Mouse (Mus musculus): ENCODE data around the gene Nrd1. TPM values are rescaled to one million over a fixed set of nuclear protein-coding genes. Genes with fewer than 3 reads are reported as not detected.

Gene Nrd1
- polyA plus RNA-seq, 1 experiment from 2014 or later, result 53.5 TPM

- no peaks in the 10 kb centered on the region for H3K27me3 ChIP-seq (ENCODE audit: control insufficient read depth, insufficient read depth, low read length)
- TF ChIP-seq CTCF (IDR thresholded peaks at IDR 0.05; ENCODE audit: low read depth) (no peak), EP300 (optimal IDR thresholded peaks at IDR 0.05) (no peak)
Observed at GRCm38 (mm10) chr4:109014091-109014490, 13.6 kb downstream of the Nrd1 start.

GRCm38 (mm10) chr4:109017441-109017840 is 17.0 kb downstream of the Nrd1 start:
- peak overlapping the region; percentile 37 for H3K27ac ChIP-seq (replicated peaks)
- no peak for DNase-seq (ENCODE audit: low spot score)

More at GRCm38 (mm10) chr4:109014091-109014490, 13.6 kb downstream of the Nrd1 start:
- Histone ChIP-seq H3K27ac (replicated peaks) (no peak overlapping the region), H3K36me3 (ENCODE audit: control insufficient read depth, insufficient read depth, low read length) (peaks cover 3% of the 10 kb centered on the region), H3K4me1 (replicated peaks; ENCODE audit: control insufficient read depth, insufficient read depth) (no peaks in the 10 kb centered on the region), H3K4me2 (replicated peaks; ENCODE audit: low read depth) (no peak overlapping the region), H3K9me3 (ENCODE audit: control insufficient read depth, low read length) (no peaks in the 10 kb centered on the region), H3K4me3 (ENCODE audit: low read depth, low read length) (no peak overlapping the region), H3K9ac (ENCODE audit: low read length) (no peak overlapping the region)
- DNase-seq (ENCODE audit: low spot score), result no peak
- no peak for ATAC-seq (ENCODE audit: low FRiP score, low TSS enrichment)
- 93% methylated on average over 4 of the region's 4 CpGs for WGBS

GRCm38 (mm10) chr4:109019301-109019700 is 18.8 kb downstream of the Nrd1 start:
- no peak for ATAC-seq (ENCODE audit: low FRiP score, low TSS enrichment)
- Histone ChIP-seq H3K27ac (replicated peaks) (no peak overlapping the region), H3K4me2 (replicated peaks; ENCODE audit: low read depth) (no peak overlapping the region), H3K9ac (ENCODE audit: low read length) (no peak overlapping the region), H3K4me1 (replicated peaks; ENCODE audit: control insufficient read depth, insufficient read depth) (no peaks in the 10 kb centered on the region), H3K9me3 (ENCODE audit: control insufficient read depth, low read length) (no peaks in the 10 kb centered on the region), H3K36me3 (ENCODE audit: control insufficient read depth, insufficient read depth, low read length) (peaks cover 5% of the 10 kb centered on the region), H3K27me3 (ENCODE audit: control insufficient read depth, insufficient read depth, low read length) (no peaks in the 10 kb centered on the region), H3K4me3 (ENCODE audit: low read depth, low read length) (no peak overlapping the region)
- WGBS, result 77% methylated on average over 4 of the region's 4 CpGs
- no peak for DNase-seq (ENCODE audit: low spot score)
- TF ChIP-seq EP300 (optimal IDR thresholded peaks at IDR 0.05), result no peak

More at GRCm38 (mm10) chr4:109017441-109017840, 17.0 kb downstream of the Nrd1 start:
- no peak for TF ChIP-seq EP300 (optimal IDR thresholded peaks at IDR 0.05)
- TF ChIP-seq CTCF (IDR thresholded peaks at IDR 0.05; ENCODE audit: low read depth), result no peak
- Histone ChIP-seq H3K36me3 (ENCODE audit: control insufficient read depth, insufficient read depth, low read length) (peaks cover 5% of the 10 kb centered on the region), H3K27me3 (ENCODE audit: control insufficient read depth, insufficient read depth, low read length) (no peaks in the 10 kb centered on the region), H3K4me3 (ENCODE audit: low read depth, low read length) (no peak overlapping the region), H3K4me2 (replicated peaks; ENCODE audit: low read depth) (no peak overlapping the region), H3K9ac (ENCODE audit: low read length) (no peak overlapping the region), H3K9me3 (ENCODE audit: control insufficient read depth, low read length) (no peaks in the 10 kb centered on the region), H3K4me1 (replicated peaks; ENCODE audit: control insufficient read depth, insufficient read depth) (no peaks in the 10 kb centered on the region)
- WGBS, result 41% methylated on average over 7 of the region's 7 CpGs
- ATAC-seq (ENCODE audit: low FRiP score, low TSS enrichment), result no peak

GRCm38 (mm10) chr4:109021976-109022375 is 21.5 kb downstream of the Nrd1 start:
- no peaks in the 10 kb centered on the region for H3K9me3 ChIP-seq (ENCODE audit: control insufficient read depth, low read length)
- H3K9ac ChIP-seq (ENCODE audit: low read length), result no peak overlapping the region
- WGBS, result 41% methylated on average over 1 of the region's 1 CpGs

GRCm38 (mm10) chr4:109025061-109025460 is 24.6 kb downstream of the Nrd1 start:
- no peak overlapping the region for H3K4me3 ChIP-seq (ENCODE audit: low read depth, low read length)
- no peaks in the 10 kb centered on the region for H3K4me1 ChIP-seq (replicated peaks; ENCODE audit: control insufficient read depth, insufficient read depth)
- no peak overlapping the region for H3K27ac ChIP-seq (replicated peaks)
- DNase-seq (ENCODE audit: low spot score), result no peak
- no peak overlapping the region for H3K4me2 ChIP-seq (replicated peaks; ENCODE audit: low read depth)
- no peak for TF ChIP-seq EP300 (optimal IDR thresholded peaks at IDR 0.05)
- no peak for TF ChIP-seq CTCF (IDR thresholded peaks at IDR 0.05; ENCODE audit: low read depth)
- H3K9me3 ChIP-seq (ENCODE audit: control insufficient read depth, low read length), result no peaks in the 10 kb centered on the region
- 0 out of 2 replicates have a peak, but pooled peaks cover 4% of the 10 kb centered on the region for H3K36me3 ChIP-seq (ENCODE audit: control insufficient read depth, insufficient read depth, low read length)
- no peak for ATAC-seq (ENCODE audit: low FRiP score, low TSS enrichment)
- H3K27me3 ChIP-seq (ENCODE audit: control insufficient read depth, insufficient read depth, low read length), result no peaks in the 10 kb centered on the region
- 69% methylated on average over 3 of the region's 3 CpGs for WGBS
- H3K9ac ChIP-seq (ENCODE audit: low read length), result no peak overlapping the region

More at GRCm38 (mm10) chr4:109021976-109022375, 21.5 kb downstream of the Nrd1 start:
- Histone ChIP-seq H3K27ac (replicated peaks) (no peak overlapping the region), H3K4me1 (replicated peaks; ENCODE audit: control insufficient read depth, insufficient read depth) (no peaks in the 10 kb centered on the region), H3K4me2 (replicated peaks; ENCODE audit: low read depth) (no peak overlapping the region), H3K36me3 (ENCODE audit: control insufficient read depth, insufficient read depth, low read length) (peaks cover 5% of the 10 kb centered on the region), H3K27me3 (ENCODE audit: control insufficient read depth, insufficient read depth, low read length) (no peaks in the 10 kb centered on the region), H3K4me3 (ENCODE audit: low read depth, low read length) (no peak overlapping the region)
- peak; percentile 75; the same call in 1 of the 2 replicates for ATAC-seq (ENCODE audit: low FRiP score, low TSS enrichment)
- peak; percentile 30 for DNase-seq (ENCODE audit: low spot score)
- TF ChIP-seq CTCF (IDR thresholded peaks at IDR 0.05; ENCODE audit: low read depth) (no peak), EP300 (optimal IDR thresholded peaks at IDR 0.05) (no peak)

- Histone ChIP-seq H3K4me1 (replicated peaks; ENCODE audit: control insufficient read depth, insufficient read depth) (no peaks in the 10 kb centered on the region), H3K9me3 (ENCODE audit: control insufficient read depth, low read length) (no peaks in the 10 kb centered on the region), H3K27ac (replicated peaks) (no peak overlapping the region), H3K27me3 (ENCODE audit: control insufficient read depth, insufficient read depth, low read length) (no peaks in the 10 kb centered on the region), H3K36me3 (ENCODE audit: control insufficient read depth, insufficient read depth, low read length) (peaks cover 7% of the 10 kb centered on the region; the same call in 1 of the 2 replicates), H3K9ac (ENCODE audit: low read length) (no peak overlapping the region), H3K4me3 (ENCODE audit: low read depth, low read length) (no peak overlapping the region), H3K4me2 (replicated peaks; ENCODE audit: low read depth) (no peak overlapping the region)
- ATAC-seq (ENCODE audit: low FRiP score, low TSS enrichment) (no peak), DNase-seq (ENCODE audit: low spot score) (no peak)
- WGBS, result 66% methylated on average over 3 of the region's 3 CpGs
- TF ChIP-seq CTCF (IDR thresholded peaks at IDR 0.05; ENCODE audit: low read depth) (no peak), EP300 (optimal IDR thresholded peaks at IDR 0.05) (no peak)
Observed at GRCm38 (mm10) chr4:109026543-109026942, 26.1 kb downstream of the Nrd1 start.

All from stomach, postnatal 0 days (tissue).